Mouse (Mus musculus) kidney, embryonic 16.5 days (tissue): ENCODE measurements around the gene Pth1r. TPM values are rescaled to one million over a fixed set of nuclear protein-coding genes. Genes with fewer than 3 reads are reported as not detected.

Source experiments
- ATAC-seq: fragments of 200-750 bp; cut with Nextera tagmentation; 2 replicates; pipeline ENCODE4 v1.8.0; 2017; ENCODE audit warnings: moderate TSS enrichment; ENCODE audit not compliant: low FRiP score, low TSS enrichment
- H3K27ac ChIP-seq: fragments of 300-500 bp; sonication (generic); 2 replicates; pipeline ENCODE4 v1.5.1; 2014; ENCODE audit warnings: low read length
- H3K27me3 ChIP-seq: fragments of 300-500 bp; sonication (generic); 2 replicates; pipeline ENCODE4 v1.6.1; 2014; ENCODE audit warnings: low read length, control low read depth, mixed read lengths; ENCODE audit not compliant: insufficient read depth
- H3K36me3 ChIP-seq: fragments of 300-500 bp; sonication (generic); 2 replicates; pipeline ENCODE4 v1.6.1; 2014; ENCODE audit warnings: low read length, control low read depth, mixed read lengths; ENCODE audit not compliant: insufficient read depth
- H3K4me1 ChIP-seq: fragments of 300-500 bp; sonication (generic); 2 replicates; pipeline ENCODE4 v1.6.1; 2014; ENCODE audit warnings: low read length, control low read depth, mixed read lengths; ENCODE audit not compliant: insufficient read depth
- H3K4me2 ChIP-seq: fragments of 300-500 bp; sonication (generic); replicated peaks from 2 replicates; pipeline ENCODE4 v1.6.1; 2014; ENCODE audit warnings: low read depth, low read length
- H3K4me3 ChIP-seq: fragments of 300-500 bp; sonication (generic); 2 replicates; pipeline ENCODE4 v1.5.1; 2014; ENCODE audit warnings: mild to moderate bottlenecking, low read length
- H3K9ac ChIP-seq: fragments of 300-500 bp; sonication (generic); replicated peaks from 2 replicates; pipeline ENCODE4 v1.6.1; 2014; ENCODE audit warnings: low read length
- H3K9me3 ChIP-seq: fragments of 300-500 bp; sonication (generic); 2 replicates; pipeline ENCODE4 v1.6.1; 2016; ENCODE audit warnings: low read length, control low read depth
- WGBS: fragments of 180-500 bp; shearing (Covaris S2); extraction: QIAGEN DNeasy Blood & Tissue Kit; methylation state at CpG from one replicate; pipeline ENCODE4 v1.1.7; 2014; 5-methylcytosine and 5-hydroxymethylcytosine counted together
- polyA plus RNA-seq: library from polyadenylated mRNA; unstranded; fragments of >200 nt; fragmentation: Nextera tagmentation; extraction: Ambion mirVana; gene quantifications from 2 replicates; pipeline ENCODE4 v1.2.1, GENCODE M21; 2015

Gene Pth1r
- 98.8 and 108 TPM in 2 replicates for polyA plus RNA-seq

GRCm38 (mm10) chr9:110746961-110747360 lies at the start of gene Pth1r:
Gene Pth1r, minus strand, starts transcription at chr9:110747145.
- peak within 1 kb of the TSS; percentile 36 for H3K4me2 ChIP-seq
- 49% methylated on average over 7 of the region's 7 CpGs for WGBS
- H3K4me1 ChIP-seq = peaks cover 61% of the 10 kb centered on the region
- no peak for ATAC-seq
- H3K27me3 ChIP-seq = no peaks in the 10 kb centered on the region; the same call in 1 of the 2 replicates
- H3K9ac ChIP-seq = peak within 1 kb of the TSS; percentile 42
- peak within 1 kb of the TSS; percentile 87 for H3K27ac ChIP-seq
- peak within 1 kb of the TSS; percentile 14; the same call in 1 of the 2 replicates for H3K4me3 ChIP-seq
- H3K9me3 ChIP-seq = no peaks in the 10 kb centered on the region
- H3K36me3 ChIP-seq = no peaks in the 10 kb centered on the region

DNA sequence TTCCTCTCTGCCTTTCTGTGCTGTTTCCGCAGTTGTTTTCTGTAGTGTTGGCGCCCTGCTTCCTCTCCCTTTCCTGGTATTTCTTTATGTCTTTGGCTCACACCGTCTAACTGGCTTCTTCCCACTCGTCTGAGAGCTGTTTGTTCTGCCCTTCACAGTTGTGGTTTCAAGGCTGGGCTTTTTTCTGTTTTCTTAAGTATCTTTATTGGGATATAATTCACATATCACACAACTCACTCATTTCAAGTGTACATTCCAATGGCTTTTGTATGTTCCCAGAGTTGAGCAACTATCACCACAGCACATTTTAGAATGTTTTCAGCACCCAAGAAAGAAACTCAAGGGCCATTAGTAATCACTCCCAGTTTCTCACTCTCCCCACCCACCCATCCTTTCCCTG lies 43.5 kb upstream of the Pth1r start:
- no peaks in the 10 kb centered on the region for H3K4me1 ChIP-seq
- H3K27me3 ChIP-seq = no peaks in the 10 kb centered on the region
- 62% methylated on average over 4 of the region's 4 CpGs for WGBS
- H3K36me3 ChIP-seq = no peaks in the 10 kb centered on the region
- no peak overlapping the region for H3K9ac ChIP-seq
- no peak overlapping the region for H3K4me3 ChIP-seq
- H3K9me3 ChIP-seq = no peaks in the 10 kb centered on the region
- no peak overlapping the region for H3K27ac ChIP-seq
- H3K4me2 ChIP-seq = no peak overlapping the region
- ATAC-seq = no peak

DNA sequence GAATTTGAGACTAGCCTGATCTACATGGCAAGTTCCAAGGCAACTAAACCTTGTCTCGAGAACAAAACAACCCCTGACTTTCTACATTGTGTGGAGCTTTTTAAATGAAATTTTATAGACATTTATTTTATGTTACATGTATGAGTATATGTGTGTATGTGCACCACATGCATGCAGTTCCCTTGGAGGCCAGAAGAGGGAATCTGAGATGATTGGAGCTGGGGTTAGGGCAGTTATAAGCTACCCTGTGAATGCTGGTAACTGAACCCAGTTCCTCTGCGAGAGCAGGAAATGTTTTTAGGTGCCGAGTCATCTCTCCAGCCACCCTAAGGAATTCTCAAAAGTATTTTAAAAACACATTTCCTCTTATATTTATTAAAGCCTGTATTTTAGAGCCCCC lies 41.2 kb upstream of the Pth1r start:
- Histone ChIP-seq H3K9ac (no peak overlapping the region), H3K4me1 (no peaks in the 10 kb centered on the region), H3K36me3 (no peaks in the 10 kb centered on the region), H3K27ac (no peak overlapping the region), H3K27me3 (no peaks in the 10 kb centered on the region), H3K9me3 (no peaks in the 10 kb centered on the region), H3K4me2 (no peak overlapping the region), H3K4me3 (no peak overlapping the region)
- WGBS = 88% methylated on average over 3 of the region's 3 CpGs
- no peak for ATAC-seq

DNA sequence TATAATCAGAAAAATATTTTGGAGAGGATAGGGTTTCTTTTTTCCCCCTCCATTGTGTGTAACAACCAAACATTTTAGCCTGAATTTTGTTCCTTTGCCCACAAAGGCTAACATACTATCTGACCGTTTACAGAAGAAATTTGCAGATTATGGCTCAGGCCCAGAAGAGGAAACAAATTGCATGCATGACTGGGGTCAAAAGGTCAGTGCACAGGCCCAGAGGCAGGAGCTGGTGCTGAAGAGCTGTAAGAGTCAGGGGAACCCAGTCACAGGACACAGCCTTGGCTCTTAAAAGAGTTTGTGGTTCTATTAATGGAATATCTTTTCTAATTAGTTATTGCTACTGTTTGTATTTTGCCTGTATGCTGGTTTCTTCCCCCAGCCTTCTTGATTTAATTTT lies 36.7 kb upstream of the Pth1r start:
- Histone ChIP-seq H3K36me3 (no peaks in the 10 kb centered on the region), H3K4me1 (peaks cover 9% of the 10 kb centered on the region; the same call in 1 of the 2 replicates), H3K27me3 (no peaks in the 10 kb centered on the region; the same call in 1 of the 2 replicates), H3K4me3 (no peak overlapping the region), H3K4me2 (no peak overlapping the region), H3K9me3 (no peaks in the 10 kb centered on the region), H3K9ac (no peak overlapping the region), H3K27ac (no peak overlapping the region)
- 42% methylated on average over 1 of the region's 1 CpGs for WGBS
- no peak for ATAC-seq

GRCm38 (mm10) chr9:110781731-110782130 lies 34.8 kb upstream of the Pth1r start:
- H3K27me3 ChIP-seq = no peaks in the 10 kb centered on the region; the same call in 1 of the 2 replicates
- H3K4me2 ChIP-seq = peak overlapping the region; percentile 93
- H3K4me1 ChIP-seq = peaks cover 9% of the 10 kb centered on the region; the same call in 1 of the 2 replicates
- H3K9ac ChIP-seq = peak overlapping the region; percentile 76
- H3K36me3 ChIP-seq = no peaks in the 10 kb centered on the region
- peak overlapping the region; percentile 56 for H3K4me3 ChIP-seq
- ATAC-seq = peak; percentile 73
- under 1% methylated on average over 23 of the region's 23 CpGs for WGBS
- no peaks in the 10 kb centered on the region for H3K9me3 ChIP-seq
- H3K27ac ChIP-seq = peak overlapping the region; percentile 68; the same call in 1 of the 2 replicates

GRCm38 (mm10) chr9:110781256-110781721 lies 34.3 kb upstream of the Pth1r start:
- Histone ChIP-seq H3K4me1 (peaks cover 9% of the 10 kb centered on the region; the same call in 1 of the 2 replicates), H3K27me3 (no peaks in the 10 kb centered on the region; the same call in 1 of the 2 replicates)
- under 1% methylated on average over 43 of the region's 43 CpGs for WGBS

DNA sequence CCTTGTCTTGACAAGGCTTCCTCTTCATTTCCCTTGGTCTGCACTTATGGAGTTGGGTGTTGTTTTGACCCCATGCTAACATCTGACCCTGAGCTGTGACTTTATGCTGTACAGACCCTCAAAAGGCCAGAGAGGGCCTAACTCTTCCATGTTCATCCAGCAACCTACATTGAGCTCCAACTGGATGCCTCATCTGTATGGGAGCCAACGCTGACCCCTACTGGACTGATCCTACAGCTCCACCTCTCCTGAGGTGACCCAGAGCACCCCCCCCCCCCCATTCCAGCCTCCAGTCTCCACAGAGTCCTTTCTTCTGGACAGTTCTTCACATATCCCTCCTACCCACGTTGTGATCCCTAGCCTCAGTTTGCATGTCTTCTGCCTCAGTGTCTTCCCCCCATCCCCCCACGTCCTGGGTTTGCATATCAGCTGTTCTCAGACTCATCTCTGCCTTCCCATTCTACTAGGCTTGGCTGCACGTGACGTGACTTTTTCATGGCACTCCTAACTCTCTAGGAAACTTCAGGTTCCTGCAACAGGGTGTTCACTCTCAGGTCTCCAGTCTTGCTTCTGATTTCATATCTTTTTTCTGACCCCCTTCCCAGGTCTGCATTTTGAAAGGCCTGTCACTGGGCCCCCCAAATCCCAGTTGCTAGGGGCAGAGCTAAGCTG lies 32.4 kb upstream of the Pth1r start:
- no peak for ATAC-seq
- H3K4me1 ChIP-seq = peaks cover 14% of the 10 kb centered on the region
- H3K4me2 ChIP-seq = no peak overlapping the region
- H3K27me3 ChIP-seq = no peaks in the 10 kb centered on the region; the same call in 1 of the 2 replicates
- H3K36me3 ChIP-seq = no peaks in the 10 kb centered on the region
- 63% methylated on average over 5 of the region's 5 CpGs for WGBS
- H3K4me3 ChIP-seq = no peak overlapping the region
- no peaks in the 10 kb centered on the region for H3K9me3 ChIP-seq
- H3K9ac ChIP-seq = no peak overlapping the region
- no peak overlapping the region for H3K27ac ChIP-seq

More at GRCm38 (mm10) chr9:110781256-110781721, 34.3 kb upstream of the Pth1r start:
- Histone ChIP-seq H3K9ac (peak overlapping the region; percentile 76), H3K27ac (peak overlapping the region; percentile 68; the same call in 1 of the 2 replicates), H3K36me3 (no peaks in the 10 kb centered on the region), H3K4me3 (peak overlapping the region; percentile 56), H3K4me2 (peak overlapping the region; percentile 93), H3K9me3 (no peaks in the 10 kb centered on the region)
- ATAC-seq = peak; percentile 95

GRCm38 (mm10) chr9:110778559-110778958 lies 31.6 kb upstream of the Pth1r start:
- Histone ChIP-seq H3K36me3 (no peaks in the 10 kb centered on the region), H3K27ac (no peak overlapping the region), H3K4me1 (peaks cover 14% of the 10 kb centered on the region), H3K9me3 (no peaks in the 10 kb centered on the region), H3K27me3 (no peaks in the 10 kb centered on the region; the same call in 1 of the 2 replicates), H3K4me3 (no peak overlapping the region), H3K9ac (no peak overlapping the region), H3K4me2 (no peak overlapping the region)
- no peak for ATAC-seq
- WGBS = 76% methylated on average over 7 of the region's 7 CpGs

GRCm38 (mm10) chr9:110778100-110778499 lies 31.2 kb upstream of the Pth1r start:
- Histone ChIP-seq H3K27ac (no peak overlapping the region), H3K4me1 (peaks cover 14% of the 10 kb centered on the region), H3K9ac (no peak overlapping the region), H3K4me3 (no peak overlapping the region), H3K9me3 (no peaks in the 10 kb centered on the region), H3K36me3 (no peaks in the 10 kb centered on the region), H3K27me3 (no peaks in the 10 kb centered on the region; the same call in 1 of the 2 replicates), H3K4me2 (no peak overlapping the region)
- WGBS = 85% methylated on average over 1 of the region's 1 CpGs
- ATAC-seq = no peak
